Mouse (Mus musculus) forebrain, embryonic 11.5 days (tissue): ENCODE measurements around the gene Akap12. TPM values are rescaled to one million over a fixed set of nuclear protein-coding genes. Genes with fewer than 3 reads are reported as not detected.

ENCODE experiments used
- ATAC-seq: fragments of 200-750 bp; cut with Nextera tagmentation; replicated peaks from 2 replicates; pipeline ENCODE4 v1.8.0; 2017; ENCODE audit warnings: moderate TSS enrichment; ENCODE audit not compliant: low FRiP score
- DNase-seq: peaks from one replicate; pipeline ENCODE4 v3.0.0-alpha.2; 2017; ENCODE audit warnings: low spot score
- H3K27ac ChIP-seq: fragments of 300-500 bp; sonication (generic); 2 replicates; pipeline ENCODE4 v1.5.1; 2014; ENCODE audit warnings: low read depth, low read length
- H3K27me3 ChIP-seq: fragments of 300-500 bp; sonication (generic); 2 replicates; pipeline ENCODE4 v1.6.1; 2014; ENCODE audit warnings: mild to moderate bottlenecking, low read length, mixed read lengths; ENCODE audit not compliant: control insufficient read depth, insufficient read depth
- H3K36me3 ChIP-seq: fragments of 300-500 bp; sonication (generic); 2 replicates; pipeline ENCODE4 v1.6.1; 2014; ENCODE audit warnings: mild to moderate bottlenecking, low read length, moderate library complexity, mixed read lengths; ENCODE audit not compliant: control insufficient read depth, insufficient read depth
- H3K4me1 ChIP-seq: fragments of 300-500 bp; sonication (generic); replicated peaks from 2 replicates; pipeline ENCODE4 v1.6.1; 2014; ENCODE audit warnings: low read length, mixed read lengths; ENCODE audit not compliant: control insufficient read depth, insufficient read depth
- H3K4me2 ChIP-seq: fragments of 300-500 bp; sonication (generic); 2 replicates; pipeline ENCODE4 v1.6.1; 2014; ENCODE audit warnings: low read depth, mild to moderate bottlenecking, low read length, moderate library complexity, mixed read lengths; ENCODE audit not compliant: severe bottlenecking
- H3K4me3 ChIP-seq: fragments of 300-500 bp; sonication (generic); 2 replicates; pipeline ENCODE4 v1.5.1; 2014; ENCODE audit warnings: low read depth, low read length
- H3K9ac ChIP-seq: fragments of 300-500 bp; sonication (generic); 2 replicates; pipeline ENCODE4 v1.6.1; 2014; ENCODE audit warnings: low read length
- H3K9me3 ChIP-seq: fragments of 300-500 bp; sonication (generic); 2 replicates; pipeline ENCODE4 v1.6.1; 2016; ENCODE audit warnings: low read length, mixed read lengths; ENCODE audit not compliant: control insufficient read depth
- WGBS: fragments of 180-500 bp; shearing (Covaris S2); extraction: QIAGEN DNeasy Blood & Tissue Kit; methylation state at CpG from one replicate; pipeline ENCODE4 v1.1.7; 2014; 5-methylcytosine and 5-hydroxymethylcytosine counted together
- polyA plus RNA-seq: library from polyadenylated mRNA; unstranded; fragments of >200 nt; fragmentation: Nextera tagmentation; extraction: Ambion mirVana; gene quantifications from 2 replicates; pipeline ENCODE4 v1.2.1, GENCODE M21; 2014

Gene Akap12
- polyA plus RNA-seq, 1 experiment from 2014 or later, result 39.1 TPM

- H3K4me1 ChIP-seq, result no peaks in the 10 kb centered on the region
- 48% methylated on average over 3 of the region's 3 CpGs for WGBS
- H3K9ac ChIP-seq, result no peak overlapping the region
- no peaks in the 10 kb centered on the region for H3K9me3 ChIP-seq
- no peaks in the 10 kb centered on the region for H3K27me3 ChIP-seq
- no peak overlapping the region for H3K4me2 ChIP-seq
- no peak for DNase-seq
- no peak overlapping the region for H3K4me3 ChIP-seq
- H3K27ac ChIP-seq, result no peak overlapping the region
- ATAC-seq, result no peak
- no peaks in the 10 kb centered on the region for H3K36me3 ChIP-seq
These were observed 24.0 kb downstream of the Akap12 start for GRCm38 (mm10) chr10:4290145-4290544.

GRCm38 (mm10) chr10:4290561-4290960 is 24.4 kb downstream of the Akap12 start:
- WGBS, result 95% methylated on average over 6 of the region's 6 CpGs
- H3K9ac ChIP-seq, result no peak overlapping the region
- H3K4me1 ChIP-seq, result no peaks in the 10 kb centered on the region
- ATAC-seq (no peak), DNase-seq (no peak)
- H3K27me3 ChIP-seq, result no peaks in the 10 kb centered on the region
- no peak overlapping the region for H3K27ac ChIP-seq
- H3K9me3 ChIP-seq, result no peaks in the 10 kb centered on the region
- no peak overlapping the region for H3K4me3 ChIP-seq
- no peaks in the 10 kb centered on the region for H3K36me3 ChIP-seq
- H3K4me2 ChIP-seq, result no peak overlapping the region

- H3K9me3 ChIP-seq, result no peaks in the 10 kb centered on the region
- WGBS, result 91% methylated on average over 4 of the region's 4 CpGs
- no peak overlapping the region for H3K4me3 ChIP-seq
- H3K36me3 ChIP-seq, result no peaks in the 10 kb centered on the region
- no peaks in the 10 kb centered on the region for H3K27me3 ChIP-seq
- no peak for ATAC-seq
- no peak overlapping the region for H3K27ac ChIP-seq
- no peak for DNase-seq
- no peak overlapping the region for H3K9ac ChIP-seq
- no peak overlapping the region for H3K4me2 ChIP-seq
- no peaks in the 10 kb centered on the region for H3K4me1 ChIP-seq
These were observed 27.2 kb downstream of the Akap12 start for GRCm38 (mm10) chr10:4293418-4293817.

GRCm38 (mm10) chr10:4303558-4303957 is 37.4 kb downstream of the Akap12 start:
- ATAC-seq, result no peak
- Histone ChIP-seq H3K9ac (no peak overlapping the region), H3K4me3 (no peak overlapping the region), H3K9me3 (no peaks in the 10 kb centered on the region), H3K36me3 (no peaks in the 10 kb centered on the region), H3K27ac (no peak overlapping the region), H3K4me1 (no peaks in the 10 kb centered on the region), H3K27me3 (no peaks in the 10 kb centered on the region), H3K4me2 (no peak overlapping the region)
- WGBS, result 77% methylated on average over 5 of the region's 5 CpGs
- DNase-seq, result no peak

GRCm38 (mm10) chr10:4323885-4324284 is 57.7 kb downstream of the Akap12 start:
- no peak for DNase-seq
- no peaks in the 10 kb centered on the region for H3K27me3 ChIP-seq
- 0 out of 2 replicates have a peak, but pooled peaks cover 2% of the 10 kb centered on the region for H3K4me1 ChIP-seq
- H3K9me3 ChIP-seq, result no peaks in the 10 kb centered on the region
- no peak overlapping the region for H3K4me2 ChIP-seq
- H3K4me3 ChIP-seq, result no peak overlapping the region
- no peak overlapping the region for H3K9ac ChIP-seq
- 91% methylated on average over 8 of the region's 8 CpGs for WGBS
- no peaks in the 10 kb centered on the region for H3K36me3 ChIP-seq
- no peak overlapping the region for H3K27ac ChIP-seq
- ATAC-seq, result no peak

- Histone ChIP-seq H3K27me3 (no peaks in the 10 kb centered on the region), H3K4me2 (no peak overlapping the region), H3K4me3 (no peak overlapping the region), H3K9ac (no peak overlapping the region), H3K4me1 (0 out of 2 replicates have a peak, but pooled peaks cover 2% of the 10 kb centered on the region), H3K9me3 (no peaks in the 10 kb centered on the region), H3K36me3 (no peaks in the 10 kb centered on the region), H3K27ac (no peak overlapping the region)
- DNase-seq (no peak), ATAC-seq (no peak)
- 89% methylated on average over 5 of the region's 5 CpGs for WGBS
These were observed 59.4 kb downstream of the Akap12 start for GRCm38 (mm10) chr10:4325562-4325961.

- Histone ChIP-seq H3K4me2 (no peak overlapping the region), H3K4me3 (no peak overlapping the region), H3K9me3 (no peaks in the 10 kb centered on the region), H3K27me3 (no peaks in the 10 kb centered on the region), H3K4me1 (0 out of 2 replicates have a peak, but pooled peaks cover 2% of the 10 kb centered on the region), H3K27ac (no peak overlapping the region), H3K9ac (no peak overlapping the region), H3K36me3 (no peaks in the 10 kb centered on the region)
- WGBS, result 48% methylated on average over 1 of the region's 1 CpGs
- DNase-seq (no peak), ATAC-seq (no peak)
These were observed 61.5 kb downstream of the Akap12 start for GRCm38 (mm10) chr10:4327716-4328115.

GRCm38 (mm10) chr10:4332228-4332979 is 66.2 kb downstream of the Akap12 start:
- no peak overlapping the region for H3K4me3 ChIP-seq
- H3K4me2 ChIP-seq, result no peak overlapping the region
- no peak overlapping the region for H3K27ac ChIP-seq
- H3K9ac ChIP-seq, result no peak overlapping the region
- WGBS, result 72% methylated on average over 7 of the region's 7 CpGs
- no peak for DNase-seq
- H3K9me3 ChIP-seq, result no peaks in the 10 kb centered on the region
- no peaks in the 10 kb centered on the region for H3K27me3 ChIP-seq
- ATAC-seq, result no peak
- peaks cover 4% of the 10 kb centered on the region; the same call in 1 of the 2 replicates for H3K4me1 ChIP-seq
- no peaks in the 10 kb centered on the region for H3K36me3 ChIP-seq

- Histone ChIP-seq H3K9me3 (no peaks in the 10 kb centered on the region), H3K36me3 (no peaks in the 10 kb centered on the region), H3K27ac (no peak overlapping the region), H3K4me3 (no peak overlapping the region), H3K27me3 (no peaks in the 10 kb centered on the region), H3K4me1 (peaks cover 4% of the 10 kb centered on the region; the same call in 1 of the 2 replicates), H3K4me2 (peak overlapping the region; percentile 61; the same call in 1 of the 2 replicates), H3K9ac (no peak overlapping the region)
- 0 out of 2 replicates have a peak, but pooled peaks have one; percentile 17 for ATAC-seq
- WGBS, result 6% methylated on average over 8 of the region's 8 CpGs
- peak; percentile 70 for DNase-seq
These were observed 67.1 kb downstream of the Akap12 start for GRCm38 (mm10) chr10:4333319-4333718.
